Mouse (Mus musculus) frontal cortex, adult 2 months (tissue): Measurements from ENCODE around the gene Zfp639. TPM values are rescaled to one million over a fixed set of nuclear protein-coding genes. Genes with fewer than 3 reads are reported as not detected.

ENCODE experiments used
- DNase-seq, 2 experiments: peaks; one replicate each; pipeline ENCODE4 v3.0.0; 2022; ENCODE audit warnings: low spot score in 1 of 2; ENCODE audit errors: extremely low spot score in 1 of 2
- polyA plus RNA-seq: library from polyadenylated mRNA; depleted of rRNA; stranded (reverse); fragments of >200 nt; gene quantifications from 2 replicates; pipeline ENCODE4 v1.2.3, GENCODE M21; 2012; rRNA removed

The Zfp639 gene
- 54.9 and 57.8 TPM in 2 replicates for polyA plus RNA-seq

- DNase-seq, result no peak
Measured at GRCm38 (mm10) chr3:32509496-32510374, at the start of gene Zfp639. Zfp639 (plus strand) TSS chr3:32510259.

GRCm38 (mm10) chr3:32467321-32467720 lies 42.7 kb upstream of the Zfp639 start:
- no peak for DNase-seq

- DNase-seq, result no peak
Measured at GRCm38 (mm10) chr3:32468411-32468810, 41.6 kb upstream of the Zfp639 start.

GRCm38 (mm10) chr3:32470449-32470848 lies 39.6 kb upstream of the Zfp639 start:
- DNase-seq, result no peak

- DNase-seq, result peak; percentile 20 to 70
Measured at GRCm38 (mm10) chr3:32471098-32471497, 39.0 kb upstream of the Zfp639 start.

GRCm38 (mm10) chr3:32472191-32472900 lies 37.7 kb upstream of the Zfp639 start:
- DNase-seq, result no peak

- DNase-seq, result no peak
Measured at GRCm38 (mm10) chr3:32473184-32473583, 36.9 kb upstream of the Zfp639 start.

- DNase-seq, result no peak
Measured at GRCm38 (mm10) chr3:32479961-32480360, 30.1 kb upstream of the Zfp639 start.

GRCm38 (mm10) chr3:32483035-32483434 lies 27.0 kb upstream of the Zfp639 start:
- DNase-seq, result no peak

- DNase-seq, result no peak
Measured at GRCm38 (mm10) chr3:32486543-32486942, 23.5 kb upstream of the Zfp639 start.

- no peak for DNase-seq
Measured at GRCm38 (mm10) chr3:32488172-32488571, 21.9 kb upstream of the Zfp639 start.

GRCm38 (mm10) chr3:32490076-32490927 lies 19.8 kb upstream of the Zfp639 start:
- DNase-seq, result no peak

GRCm38 (mm10) chr3:32490928-32491315 lies 19.1 kb upstream of the Zfp639 start:
- DNase-seq, result no peak

- DNase-seq, result no peak
Measured at GRCm38 (mm10) chr3:32492097-32493090, 17.7 kb upstream of the Zfp639 start, which contains the start of gene Kcnmb3. Kcnmb3 (minus strand) TSS chr3:32492231.

GRCm38 (mm10) chr3:32494387-32495087 lies 15.5 kb upstream of the Zfp639 start:
- no peak for DNase-seq

GRCm38 (mm10) chr3:32495088-32495770 lies 14.8 kb upstream of the Zfp639 start:
- DNase-seq, result no peak

- no peak for DNase-seq
Measured at GRCm38 (mm10) chr3:32495856-32496710, 14.0 kb upstream of the Zfp639 start.

GRCm38 (mm10) chr3:32496711-32497070 lies 13.4 kb upstream of the Zfp639 start:
- DNase-seq, result no peak
